Mouse (Mus musculus) ES-E14 (cell line): ENCODE data around the gene Hoxa13. TPM values are rescaled to one million over a fixed set of nuclear protein-coding genes. Genes with fewer than 3 reads are reported as not detected.

ENCODE experiments used
- DNase-seq: peaks from one replicate; pipeline ENCODE4 v3.0.0-alpha.2; 2013; ENCODE audit warnings: low read depth, low spot score
- H3K27ac ChIP-seq: 2 replicates; pipeline ENCODE4 v1.5.1; 2012; ENCODE audit warnings: low read depth, mild to moderate bottlenecking, low read length, moderate library complexity, mixed read lengths; ENCODE audit not compliant: poor library complexity, insufficient read depth, severe bottlenecking
- H3K36me3 ChIP-seq: 2 replicates; pipeline ENCODE4 v1.6.1; 2012; ENCODE audit warnings: mild to moderate bottlenecking, low read length, moderate library complexity, mixed read lengths; ENCODE audit not compliant: control insufficient read depth, poor library complexity, insufficient read depth, severe bottlenecking
- H3K4me1 ChIP-seq, 2 experiments: fragments of 150-350 bp in 1 of 2; sonication (generic) in 1 of 2; 2 replicates each; pipeline ENCODE4 v1.6.1; 2012; ENCODE audit warnings: low read length in 2 of 2, mild to moderate bottlenecking in 1 of 2, mixed read lengths in 1 of 2; ENCODE audit not compliant: control insufficient read depth in 2 of 2, insufficient read depth in 2 of 2, poor library complexity in 1 of 2
- H3K4me3 ChIP-seq, 2 experiments: fragments of 150-350 bp in 1 of 2; sonication (generic) in 1 of 2; 2 replicates each; pipeline ENCODE4 v1.5.1; 2012; ENCODE audit warnings: low read length in 2 of 2, low read depth in 1 of 2, mild to moderate bottlenecking in 1 of 2, mixed read lengths in 1 of 2; ENCODE audit not compliant: insufficient read depth in 1 of 2, poor library complexity in 1 of 2, severe bottlenecking in 1 of 2
- H3K9ac ChIP-seq: 2 replicates; pipeline ENCODE4 v1.6.1; 2012; ENCODE audit warnings: low read depth, mild to moderate bottlenecking, low read length, mixed read lengths; ENCODE audit not compliant: poor library complexity, insufficient read depth, severe bottlenecking
- H3K9me3 ChIP-seq: fragments of 150-350 bp; sonication (generic); 2 replicates; pipeline ENCODE4 v1.6.1; 2012; ENCODE audit warnings: low read depth, mild to moderate bottlenecking, low read length; ENCODE audit not compliant: control insufficient read depth, insufficient read depth
- CHD2 ChIP-seq: IDR thresholded peaks from 2 replicates; pipeline ENCODE4 v1.6.1; 2014; ENCODE audit warnings: mild to moderate bottlenecking, low read depth, low read length, inconsistent platforms
- HCFC1 ChIP-seq: IDR thresholded peaks from 2 replicates; pipeline ENCODE4 v1.6.1; 2012; ENCODE audit warnings: low read length, inconsistent platforms, borderline replicate concordance; ENCODE audit not compliant: insufficient read depth
- MAFK ChIP-seq: IDR thresholded peaks from 2 replicates; pipeline ENCODE4 v1.6.1; 2014; ENCODE audit warnings: mild to moderate bottlenecking, low read depth, low read length, inconsistent platforms; ENCODE audit not compliant: insufficient read depth
- ZC3H11A ChIP-seq: IDR thresholded peaks from 2 replicates; pipeline ENCODE4 v1.6.1; 2012; ENCODE audit warnings: low read depth, mild to moderate bottlenecking, inconsistent platforms, low read length, borderline replicate concordance
- ZNF384 ChIP-seq: IDR thresholded peaks from 2 replicates; pipeline ENCODE4 v1.6.1; 2012; ENCODE audit warnings: low read depth, low read length, inconsistent platforms
- in situ Hi-C, 2 experiments: fragments of 600-800 bp; cut with MboI; formaldehyde crosslinking; loops; one replicate each; pipeline ENCODE4 v1.15.1; 2025; ENCODE audit warnings: low sequenced_read_pairs in 2 of 2, inconsistent platforms in 1 of 2; ENCODE audit not compliant: unreplicated experiment in 2 of 2
- total RNA-seq: library from RNA; depleted of rRNA; stranded (reverse); fragments of 300-350 nt; gene quantifications from 2 replicates; pipeline ENCODE4 v1.2.3, GENCODE M21; 2012

The Hoxa13 gene
- total RNA-seq, 1 experiment, result 0.40 TPM

DNA sequence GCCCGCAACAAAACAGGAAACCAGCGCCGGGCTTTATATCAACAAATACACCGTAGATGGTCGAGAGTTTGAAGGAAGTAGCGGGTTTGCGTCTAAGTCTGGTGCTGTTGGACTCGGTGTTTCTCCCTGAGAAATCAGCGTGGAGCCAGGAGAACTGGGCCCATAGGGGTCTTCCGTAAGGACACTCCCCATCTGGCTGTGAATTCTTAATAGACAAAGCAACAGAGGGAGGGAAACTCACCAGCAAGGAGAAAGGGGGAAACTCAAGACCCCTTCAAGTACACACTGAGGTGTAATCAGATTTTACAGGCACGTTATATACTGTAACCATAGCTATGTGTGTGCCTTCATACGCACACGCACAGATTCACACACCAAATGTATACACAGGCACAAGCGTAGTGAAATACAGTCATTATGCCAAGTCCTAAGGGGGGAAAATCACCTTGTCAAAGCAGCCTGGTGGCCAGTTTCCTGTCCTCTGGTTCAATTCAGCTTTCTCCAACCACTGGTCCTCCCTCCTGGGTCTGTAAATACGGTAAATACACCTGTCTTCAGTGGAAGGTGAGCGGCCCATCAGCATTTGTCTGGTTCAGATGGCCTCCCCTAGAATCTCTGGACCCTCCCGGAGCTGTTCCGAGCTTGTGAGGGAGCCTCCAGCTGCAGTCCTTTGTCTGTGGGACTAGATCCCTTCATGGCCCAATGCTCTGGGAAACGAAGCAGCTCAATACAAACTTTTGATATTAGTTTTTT is 5.4 kb upstream of the Hoxa13 start:
- no peak for DNase-seq
- Histone ChIP-seq H3K27ac (no peak overlapping the region), H3K9ac (no peak overlapping the region), H3K4me1 (no peaks in the 10 kb centered on the region), H3K4me3 (no peak overlapping the region), H3K9me3 (no peaks in the 10 kb centered on the region), H3K36me3 (no peaks in the 10 kb centered on the region)
- TF ChIP-seq ZC3H11A (no peak), HCFC1 (no peak), ZNF384 (no peak), MAFK (no peak), CHD2 (no peak)
- in situ Hi-C loops, result loop anchor here in 1 of 2 experiments (5.0 to 25.0 kb wide), 2 partner anchors 46 to 1021 kb away; partner anchors contain the start of genes Creb5 and Evx1

DNA sequence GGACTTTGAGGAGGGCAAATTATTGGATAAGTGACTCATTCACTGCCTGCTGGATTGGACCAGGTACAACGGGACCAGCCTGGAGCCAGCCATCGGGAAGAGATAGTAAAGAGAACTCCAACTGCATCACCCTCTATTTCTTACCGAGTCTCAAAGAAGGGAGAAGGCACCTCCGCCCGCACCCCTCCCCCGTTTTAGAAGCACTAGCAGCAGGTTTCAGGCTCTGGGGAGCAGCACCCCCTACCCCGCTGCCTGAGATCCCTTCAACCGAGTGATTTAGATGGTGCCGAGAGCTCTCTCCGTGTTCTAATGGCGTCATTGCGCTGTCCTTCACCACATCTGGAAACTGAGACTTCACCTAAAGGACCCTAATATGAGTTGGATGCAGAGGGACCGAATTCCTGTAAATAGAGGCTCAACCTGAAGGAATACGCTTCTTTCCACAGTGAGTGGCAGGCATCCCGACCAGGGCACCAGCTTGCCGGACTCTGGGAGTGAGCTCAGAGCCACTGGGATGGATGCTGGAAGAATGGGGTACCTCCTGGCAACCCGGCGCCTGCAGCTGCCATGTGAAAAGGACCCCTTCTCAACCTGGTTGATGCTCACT is 4.7 kb upstream of the Hoxa13 start:
- no peak for DNase-seq
- H3K4me1 ChIP-seq, result no peaks in the 10 kb centered on the region
- H3K27ac ChIP-seq, result no peak overlapping the region
- no peak overlapping the region for H3K4me3 ChIP-seq
- in situ Hi-C loops, result loop anchor here in 1 of 2 experiments (5.0 to 25.0 kb wide), 2 partner anchors 47 to 1022 kb away; partner anchors contain the start of genes Creb5 and Evx1
- no peaks in the 10 kb centered on the region for H3K9me3 ChIP-seq
- no peak overlapping the region for H3K9ac ChIP-seq
- TF ChIP-seq ZNF384 (no peak), HCFC1 (no peak), ZC3H11A (no peak), MAFK (no peak), CHD2 (no peak)
- no peaks in the 10 kb centered on the region for H3K36me3 ChIP-seq

- H3K4me1 ChIP-seq, result 0 out of 4 replicates have a peak, but pooled peaks cover 0 to 2% of the 10 kb centered on the region in 2 experiments
- TF ChIP-seq ZC3H11A, result no peak
- no peak for TF ChIP-seq MAFK
- no peak for TF ChIP-seq CHD2
- no peak for TF ChIP-seq HCFC1
- TF ChIP-seq ZNF384, result no peak
- H3K27ac ChIP-seq, result no peak overlapping the region
- no peak for DNase-seq
- H3K9me3 ChIP-seq, result no peaks in the 10 kb centered on the region
- in situ Hi-C loops, result loop anchor here in 1 of 2 experiments (25.0 kb wide), 1 partner anchor 1023 kb away; the partner anchor contains the start of gene Creb5
- H3K36me3 ChIP-seq, result no peaks in the 10 kb centered on the region
- no peak overlapping the region for H3K4me3 ChIP-seq
- H3K9ac ChIP-seq, result no peak overlapping the region
These were observed 3.6 kb upstream of the Hoxa13 start for GRCm38 (mm10) chr6:52264106-52264790.

- Histone ChIP-seq H3K36me3 (no peaks in the 10 kb centered on the region), H3K9me3 (no peaks in the 10 kb centered on the region), H3K4me1 (0 out of 4 replicates have a peak, but pooled peaks cover 0 to 2% of the 10 kb centered on the region in 2 experiments), H3K4me3 (no peak overlapping the region), H3K9ac (no peak overlapping the region), H3K27ac (no peak overlapping the region)
- TF ChIP-seq ZNF384, result no peak
- TF ChIP-seq CHD2, result no peak
- no peak for TF ChIP-seq MAFK
- TF ChIP-seq HCFC1, result no peak
- TF ChIP-seq ZC3H11A, result no peak
- no peak for DNase-seq
- in situ Hi-C loops, result loop anchor here in 1 of 2 experiments (25.0 kb wide), 1 partner anchor 1024 kb away; the partner anchor contains the start of gene Creb5
These were observed 2.6 kb upstream of the Hoxa13 start for GRCm38 (mm10) chr6:52263321-52263585.
